Mouse (Mus musculus): ENCODE measurements around the gene Gas2l2.

- no peak for TF ChIP-seq CTCF (IDR thresholded peaks at IDR 0.05; ENCODE audit: low read depth, low read length)
- peak; percentile 60; the same call in 1 of the 2 replicates for TF ChIP-seq EP300 (IDR thresholded peaks at IDR 0.05; ENCODE audit: insufficient read depth, low read depth, low read length)
- TF ChIP-seq POLR2A (IDR thresholded peaks at IDR 0.05; ENCODE audit: insufficient read depth, low read length) = no peak
Measured at GRCm38 (mm10) chr11:83448021-83448926, 19.0 kb upstream of the Gas2l2 start.
